Mouse (Mus musculus) olfactory bulb, adult 2 months (tissue): ENCODE data around the gene Mrpl20.

Experiments used
- CTCF ChIP-seq: fragments of 200-500 bp; IDR thresholded peaks from 2 replicates; pipeline ENCODE4 v1.5.1; 2012; ENCODE audit warnings: low read depth, mild to moderate bottlenecking, low read length, moderate library complexity; ENCODE audit not compliant: insufficient read depth
- POLR2A ChIP-seq: fragments of 200-500 bp; IDR thresholded peaks from 2 replicates; pipeline ENCODE4 v1.6.1; 2012; ENCODE audit warnings: mild to moderate bottlenecking, low read depth, low read length, moderate library complexity; ENCODE audit not compliant: insufficient read depth

DNA sequence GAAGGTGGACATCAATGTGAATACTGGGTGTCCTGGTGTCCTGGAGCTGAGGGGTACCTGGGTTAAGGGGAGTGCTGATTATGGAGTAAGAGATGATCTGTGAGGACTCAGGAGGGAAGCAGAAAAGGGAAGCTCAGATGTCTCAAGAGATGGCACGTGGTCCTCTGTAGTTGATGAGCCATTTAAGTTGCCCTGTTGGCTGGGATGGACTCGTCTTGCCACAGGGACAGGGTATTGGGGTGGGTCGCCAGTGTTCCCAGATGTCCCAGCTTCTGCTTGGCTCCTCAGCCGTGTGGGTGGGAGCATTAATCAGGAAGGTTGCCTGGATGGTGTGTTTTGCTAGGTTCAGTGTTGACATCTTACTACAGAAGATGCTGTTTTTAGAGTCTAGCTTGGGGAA lies 30.6 kb downstream of the Mrpl20 start:
- no peak for TF ChIP-seq POLR2A
- TF ChIP-seq CTCF = no peak
